Mouse (Mus musculus) heart, postnatal 4 days (tissue): ENCODE data around the gene Cyp3a13. TPM values are rescaled to one million over a fixed set of nuclear protein-coding genes. Genes with fewer than 3 reads are reported as not detected.
"Not testable (repeated sequence)": the region's sequence is repeated elsewhere in the genome, so short reads cannot be mapped to it uniquely, and the experiment has no call there.

ENCODE experiments used
- DNase-seq: peaks from one replicate; pipeline ENCODE4 v3.0.0; 2021
- total RNA-seq, 2 experiments: library from RNA; stranded (reverse); gene quantifications; 2 replicates each; pipeline ENCODE4 v1.2.3; 2021

The Cyp3a13 gene
- total RNA-seq, 2 experiments from 2014 or later: 0.09 to 0.17 TPM

DNA sequence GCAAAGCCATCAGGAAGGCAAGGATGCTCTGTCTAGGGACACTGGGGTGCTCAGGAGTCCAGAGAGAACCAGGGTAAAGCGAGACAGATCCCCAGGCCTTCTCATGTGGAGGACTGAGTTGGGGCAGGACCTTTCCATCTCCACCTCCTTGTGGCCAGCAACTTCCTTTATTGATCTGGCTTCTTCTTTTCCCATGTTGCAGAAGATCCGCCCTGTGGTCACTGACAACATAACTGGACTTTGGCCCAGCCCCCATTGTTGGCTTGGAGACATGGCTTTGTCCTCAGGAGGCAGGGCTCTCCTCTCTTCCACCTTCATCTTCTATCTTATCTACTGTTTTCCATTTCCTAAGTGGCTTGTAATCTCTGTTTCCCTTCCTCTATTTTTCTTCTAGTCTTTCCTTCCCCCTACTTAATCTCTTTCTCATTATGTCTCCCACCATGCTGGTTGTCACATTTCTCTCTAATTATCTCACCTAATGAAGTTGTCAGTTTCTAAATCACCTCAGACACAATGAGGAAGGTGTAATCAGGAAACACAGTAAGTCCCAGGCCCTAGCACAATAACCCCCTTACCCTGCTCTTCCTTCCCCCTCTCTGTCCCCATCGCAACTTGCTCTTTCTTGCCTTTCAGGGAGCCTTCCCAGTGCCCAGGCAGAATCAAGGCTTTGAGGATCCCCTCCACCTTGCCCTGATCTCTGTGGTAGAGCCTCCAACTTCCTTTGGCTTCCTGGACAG, 49.6 kb downstream of the Cyp3a13 start, which contains the start of gene Pilrb2:
Pilrb2 (minus strand) TSS at position 172 of the 737 bp plus-strand sequence.
- DNase-seq: not testable (repeated sequence)

GRCm38 (mm10) chr5:137868600-137868999, 52.8 kb downstream of the Cyp3a13 start:
- not testable (repeated sequence) for DNase-seq

DNA sequence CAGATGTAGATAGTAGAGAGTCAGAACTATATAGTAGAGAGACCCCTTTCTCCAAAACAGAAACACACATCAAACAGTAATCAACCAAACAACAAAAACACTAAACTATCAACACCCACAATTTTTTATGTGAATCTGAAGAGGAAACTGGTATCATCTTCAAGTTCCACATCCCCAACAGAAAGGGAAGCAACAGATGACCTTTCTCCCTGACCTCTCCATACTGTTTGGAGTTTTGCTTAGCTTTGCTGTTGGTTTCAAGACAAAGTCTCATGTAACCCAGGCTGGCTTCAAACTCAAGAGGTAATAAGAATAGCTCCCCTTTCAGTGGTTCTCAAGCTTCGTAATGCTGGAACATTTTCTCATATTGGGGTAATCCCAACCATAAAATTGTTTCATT, 57.4 kb downstream of the Cyp3a13 start:
- DNase-seq: not testable (repeated sequence)

- not testable (repeated sequence) for DNase-seq
Measured at GRCm38 (mm10) chr5:137857960-137858710, 63.3 kb downstream of the Cyp3a13 start, which contains the start of gene Pilrb1. Pilrb1 (minus strand) TSS chr5:137858106.

DNA sequence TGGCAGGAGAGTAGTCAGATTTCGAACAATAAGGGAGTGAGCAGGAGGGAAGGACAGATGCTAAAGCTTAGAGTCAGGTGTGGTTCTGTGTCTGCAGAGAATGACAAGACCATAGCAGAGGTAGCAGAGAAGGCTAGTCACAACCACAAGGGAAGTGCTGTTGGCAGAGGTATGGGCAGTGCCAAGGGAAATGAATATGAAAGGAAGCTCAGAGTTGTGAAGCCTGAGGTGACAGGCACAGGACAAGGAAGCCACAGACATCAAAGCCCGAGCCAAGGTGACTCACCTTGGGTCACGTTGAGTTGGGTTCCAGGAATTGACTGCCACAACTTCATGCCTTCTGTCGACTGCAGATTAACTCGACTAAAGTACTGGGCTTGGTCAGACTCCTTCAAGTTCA, 64.5 kb downstream of the Cyp3a13 start:
- DNase-seq: not testable (repeated sequence)

DNA sequence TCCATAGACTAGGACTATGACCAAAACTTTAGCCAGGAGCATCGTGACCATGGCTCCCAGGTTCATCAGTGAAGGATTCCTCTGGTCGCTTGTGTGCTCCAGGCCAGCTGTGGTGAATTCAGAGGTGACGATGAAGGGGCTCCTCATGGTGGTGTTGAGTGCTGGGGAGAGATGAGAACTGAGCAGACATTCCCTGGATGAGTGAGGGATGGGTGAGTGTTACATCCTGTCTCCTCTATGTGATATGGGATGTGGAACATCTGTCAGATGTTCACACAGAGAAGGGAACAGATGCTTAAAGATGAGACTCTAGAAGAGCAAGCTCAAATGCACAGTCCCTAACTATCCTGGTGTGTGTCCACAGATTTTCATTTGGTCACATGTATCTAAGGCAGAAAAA, 66.5 kb downstream of the Cyp3a13 start:
- DNase-seq: not testable (repeated sequence)

DNA sequence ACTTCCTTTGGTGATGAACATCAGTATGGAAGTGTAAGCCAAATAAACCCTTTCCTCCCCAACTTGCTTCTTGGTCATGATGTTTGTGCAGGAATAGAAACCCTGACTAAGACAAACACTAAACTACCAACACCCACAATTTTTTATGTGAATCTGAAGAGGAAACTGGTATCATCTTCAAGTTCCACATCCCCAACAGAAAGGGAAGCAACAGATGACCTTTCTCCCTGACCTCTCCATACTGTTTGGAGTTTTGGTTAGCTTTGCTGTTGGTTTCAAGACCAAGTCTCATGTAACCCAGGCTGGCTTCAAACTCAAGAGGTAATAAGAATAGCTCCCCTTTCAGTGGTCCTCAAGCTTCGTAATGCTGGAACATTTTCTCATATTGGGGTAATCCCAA, 71.1 kb downstream of the Cyp3a13 start:
- not testable (repeated sequence) for DNase-seq

Other genes starting within 250 kb of the Cyp3a13 start
- 10 to 100 TPM; 21.7 to 23.1 TPM for gene Agfg2, start 236.9 kb downstream of the Cyp3a13 start, total RNA-seq
- gene Nyap1, start 180.0 kb downstream of the Cyp3a13 start, total RNA-seq: 1 to 10 TPM; 3.1 to 3.3 TPM
- gene Tsc22d4, start 175.9 kb downstream of the Cyp3a13 start, total RNA-seq: 100 to 1,000 TPM; 230 to 231 TPM
- gene Ppp1r35, start 142.8 kb downstream of the Cyp3a13 start, total RNA-seq: 10 to 100 TPM; 16.5 to 17.1 TPM
- 10 to 100 TPM; 29.0 to 40.3 TPM for gene Mepce, start 134.0 kb downstream of the Cyp3a13 start, total RNA-seq
- 1 to 10 TPM; 2.4 to 3.2 TPM for gene Zcwpw1, start 133.8 kb downstream of the Cyp3a13 start, total RNA-seq
- gene Pilra, start 85.3 kb downstream of the Cyp3a13 start, total RNA-seq: 1 to 10 TPM in 1 of 2 experiments, under 1 TPM in 1; 0.71 to 2.4 TPM
- gene Pilrb1, start 63.5 kb downstream of the Cyp3a13 start, total RNA-seq: under 1 TPM in 1 of 2 experiments, not detected in 1; 0.38 TPM
- 1 to 10 TPM in 1 of 2 experiments, not detected in 1; 1.0 TPM for gene Pilrb2, start 49.8 kb downstream of the Cyp3a13 start, total RNA-seq
- gene Gjc3, start 41.5 kb upstream of the Cyp3a13 start, total RNA-seq: under 1 TPM; 0.29 to 0.61 TPM
- gene Azgp1, start 59.9 kb upstream of the Cyp3a13 start, total RNA-seq: not detected
- gene Smok3a, start 99.6 kb upstream of the Cyp3a13 start, total RNA-seq: not detected
- gene Smok3b, start 99.8 kb upstream of the Cyp3a13 start, total RNA-seq: not detected
- not detected for gene Smok3c, start 131.6 kb upstream of the Cyp3a13 start, total RNA-seq
- gene Zkscan1, start 163.5 kb upstream of the Cyp3a13 start, total RNA-seq: 10 to 100 TPM; 22.6 to 25.0 TPM
- 10 to 100 TPM; 20.8 to 22.7 TPM for gene Zscan21, start 195.3 kb upstream of the Cyp3a13 start, total RNA-seq
- 10 to 100 TPM in 1 of 2 experiments, 1 to 10 TPM in 1; 7.6 to 10.6 TPM for gene Zfp113, start 234.1 kb upstream of the Cyp3a13 start, total RNA-seq
- gene Cops6, start 239.5 kb upstream of the Cyp3a13 start, total RNA-seq: 100 to 1,000 TPM; 134 to 143 TPM